Mouse (Mus musculus) ovary, adult 18-20 months (tissue): Measurements from ENCODE around the gene Traf5.

Experiments used
- DNase-seq: peaks from one replicate; pipeline ENCODE4 v3.0.0; 2022; ENCODE audit warnings: low spot score, mixed read lengths

Gene Traf5

DNA sequence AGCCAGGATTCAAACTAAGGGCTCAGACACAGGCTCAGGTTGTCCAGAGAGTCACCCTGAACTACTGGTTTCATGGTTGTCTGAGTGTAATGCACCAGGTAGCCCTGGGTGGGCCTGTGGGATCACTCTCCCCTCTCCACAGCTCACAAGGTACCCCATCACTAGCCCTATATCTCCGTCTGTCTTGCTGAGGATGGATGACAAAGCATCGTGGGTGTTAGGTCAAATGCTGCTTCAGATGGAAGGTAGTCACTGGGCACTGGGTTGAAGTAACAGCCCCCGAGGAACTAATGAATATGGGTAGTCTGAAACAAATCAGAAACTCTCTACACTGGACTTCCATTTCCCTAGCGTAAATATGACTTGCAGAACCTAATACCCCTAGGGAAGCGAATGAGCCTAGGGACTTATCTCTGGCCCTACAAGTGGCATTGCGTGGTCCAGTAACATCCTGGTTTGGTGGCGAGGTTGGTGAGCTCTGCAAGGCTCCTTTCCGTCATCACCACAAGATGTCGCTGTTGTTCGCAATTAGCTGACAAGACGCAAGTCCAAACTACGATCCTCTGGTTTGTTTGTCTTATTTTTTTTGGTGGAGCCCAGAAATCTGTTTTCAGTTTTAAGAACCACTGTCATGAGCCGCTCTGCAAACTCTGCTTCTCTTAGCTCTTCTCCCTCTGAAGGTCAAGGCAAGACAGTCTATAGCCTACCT, 127.4 kb downstream of the Traf5 start:
- DNase-seq, result peak; percentile 50

DNA sequence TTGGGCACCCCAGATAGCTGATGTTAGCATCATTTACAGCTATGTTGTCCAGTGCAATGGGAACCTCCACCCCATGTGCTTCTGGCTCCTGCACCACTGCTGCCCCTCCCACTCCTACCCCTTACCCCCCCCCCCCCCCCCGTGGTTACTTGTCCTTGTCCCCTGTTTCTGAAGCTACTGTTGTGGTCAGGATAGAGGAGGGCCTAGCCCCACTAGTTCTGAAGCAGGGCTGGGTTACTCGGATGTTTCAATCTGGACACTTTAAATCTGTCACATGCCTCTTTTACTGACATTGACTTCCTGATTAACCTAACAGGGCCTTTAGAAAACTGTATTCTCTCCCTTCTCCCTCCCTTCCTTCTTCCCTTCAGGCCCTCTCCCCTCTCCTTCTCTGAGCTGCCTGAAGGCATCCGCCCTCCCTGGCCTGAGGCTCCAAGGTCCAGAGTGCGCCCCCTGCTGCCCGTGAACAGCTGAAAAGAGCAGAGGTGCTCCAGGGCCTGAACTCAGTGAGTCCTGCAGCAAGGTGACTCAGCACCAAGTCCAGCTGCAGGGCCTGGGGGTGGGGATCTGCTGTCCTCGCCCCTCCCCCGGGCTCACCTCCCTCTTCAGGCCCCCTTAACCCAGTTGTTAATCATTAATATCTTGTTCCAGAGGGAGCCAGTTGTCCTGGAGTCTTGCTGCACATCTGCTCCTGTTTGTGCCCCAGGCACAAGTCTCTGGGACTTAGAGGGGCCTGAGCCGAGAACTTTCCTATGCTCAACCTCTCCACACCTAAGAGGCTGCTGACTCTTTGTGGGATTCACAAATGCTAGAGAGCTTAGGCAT, 128.2 kb downstream of the Traf5 start:
- DNase-seq, result peak; percentile 54

DNA sequence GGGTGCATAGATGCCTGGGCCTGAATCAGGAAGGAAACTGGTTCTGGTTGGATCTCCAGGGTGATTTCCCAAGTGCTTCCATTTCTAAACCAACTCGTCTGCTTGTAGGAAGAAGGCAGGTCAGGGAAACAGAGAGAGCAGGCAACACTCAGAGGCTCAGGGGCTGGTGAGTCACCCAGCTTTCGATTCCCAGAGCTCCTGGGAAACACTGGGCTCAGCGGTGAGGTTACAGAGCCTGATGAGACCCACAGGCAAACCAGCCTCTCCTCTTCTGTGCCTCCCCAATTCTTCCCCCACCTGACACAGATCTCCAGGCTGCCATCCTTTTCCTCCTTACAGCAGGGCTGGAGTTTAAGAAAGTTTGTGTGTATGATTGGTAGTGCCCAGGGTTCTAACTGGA, 128.9 kb downstream of the Traf5 start:
- no peak for DNase-seq

DNA sequence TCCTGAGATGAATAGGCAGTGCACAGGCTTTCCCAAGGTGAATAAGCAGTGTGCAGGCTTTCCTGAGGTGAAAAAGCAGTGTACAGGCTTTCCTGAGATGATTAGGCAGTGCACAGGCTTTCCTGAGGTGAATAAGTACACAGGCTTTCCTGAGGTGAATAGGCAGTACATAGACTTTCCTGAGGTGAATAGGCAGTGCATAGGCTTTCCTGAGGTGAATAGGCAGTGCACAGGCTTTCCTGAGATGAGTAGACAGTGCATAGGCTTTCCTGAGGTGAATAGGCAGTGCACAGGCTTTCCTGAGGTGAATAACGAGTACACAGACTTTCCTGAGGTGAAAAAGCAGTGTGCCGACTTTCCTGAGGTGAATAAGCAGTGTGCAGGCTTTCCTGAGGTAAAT, 131.4 kb downstream of the Traf5 start:
- DNase-seq, result no peak

DNA sequence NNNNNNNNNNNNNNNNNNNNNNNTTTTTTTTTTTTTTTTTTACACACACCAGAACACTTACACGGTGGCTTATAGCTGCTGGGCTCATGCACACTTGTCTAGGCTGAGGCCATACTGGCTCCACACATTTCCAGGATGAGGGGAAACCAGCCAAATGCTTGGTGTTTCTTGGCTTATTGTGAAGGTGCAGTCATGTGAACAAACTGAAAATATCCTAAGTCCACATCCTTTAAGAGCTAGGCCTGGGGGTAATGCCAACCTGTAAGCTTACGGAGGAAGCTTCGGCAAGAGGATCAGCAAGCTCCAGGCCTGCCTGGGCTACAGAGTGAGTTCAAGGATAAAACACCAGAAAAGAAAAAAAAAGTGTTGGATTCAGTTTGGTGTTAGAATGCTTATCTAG, 135.0 kb downstream of the Traf5 start:
- DNase-seq, result no peak

DNA sequence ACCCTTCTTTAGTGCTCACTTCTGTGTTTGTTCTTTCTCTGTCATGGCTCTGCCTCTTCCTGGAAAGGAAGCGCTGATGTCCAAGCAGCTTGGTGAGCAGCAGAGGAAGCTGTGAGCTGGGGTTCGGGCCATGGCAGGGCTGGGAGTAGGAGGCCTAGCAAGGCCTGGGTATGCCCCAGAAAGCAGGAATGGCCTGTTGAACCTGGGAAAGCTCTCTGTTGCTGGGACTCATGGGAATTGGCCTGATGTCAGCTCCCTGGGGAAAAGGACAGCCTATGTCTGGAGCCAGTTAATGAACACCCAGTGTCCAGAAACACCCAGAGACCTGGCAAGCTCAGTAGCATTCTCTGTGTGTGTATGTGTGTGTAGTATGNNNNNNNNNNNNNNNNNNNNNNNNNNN, 135.5 kb downstream of the Traf5 start:
- DNase-seq, result no peak

DNA sequence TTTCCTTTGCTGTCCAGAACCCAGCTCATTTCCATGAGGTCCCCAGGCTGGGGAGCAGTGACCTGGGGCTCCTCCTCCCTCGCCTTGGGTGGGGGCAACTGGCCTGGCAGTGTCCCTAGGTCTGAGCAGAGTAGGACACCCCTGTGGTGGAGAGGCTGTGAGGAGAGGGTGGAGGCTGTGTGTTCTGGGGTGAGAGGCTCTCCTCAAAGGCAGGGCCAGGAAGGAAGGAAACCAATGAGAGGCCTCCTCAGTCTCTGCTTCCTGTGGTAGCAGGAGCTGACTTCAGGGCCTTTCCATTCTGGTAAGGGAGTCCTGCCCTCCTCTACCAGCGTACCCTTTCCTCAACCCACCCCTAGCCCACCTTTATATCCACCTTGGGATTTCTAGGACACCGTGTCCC, 136.1 kb downstream of the Traf5 start:
- no peak for DNase-seq

DNA sequence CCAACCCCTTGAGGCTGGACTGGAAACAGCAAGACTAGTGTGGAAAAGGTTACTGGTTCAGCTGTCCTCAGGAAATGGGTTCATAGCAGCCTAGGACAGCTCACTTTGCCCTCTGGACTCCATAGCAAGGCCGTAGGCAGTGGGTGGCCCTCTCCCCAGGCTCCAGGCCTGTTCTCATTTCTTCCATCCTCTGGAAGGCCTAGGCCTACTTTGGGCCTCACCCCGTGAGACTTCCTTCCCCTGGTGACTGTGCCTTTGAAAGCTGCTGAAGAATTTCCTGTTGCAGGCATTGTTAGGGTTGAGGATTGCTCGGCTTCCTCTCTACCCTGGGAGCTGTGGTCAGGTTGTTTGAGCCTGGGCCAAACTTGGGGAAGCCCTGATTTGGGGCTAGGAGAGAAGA, 137.3 kb downstream of the Traf5 start:
- DNase-seq, result no peak

DNA sequence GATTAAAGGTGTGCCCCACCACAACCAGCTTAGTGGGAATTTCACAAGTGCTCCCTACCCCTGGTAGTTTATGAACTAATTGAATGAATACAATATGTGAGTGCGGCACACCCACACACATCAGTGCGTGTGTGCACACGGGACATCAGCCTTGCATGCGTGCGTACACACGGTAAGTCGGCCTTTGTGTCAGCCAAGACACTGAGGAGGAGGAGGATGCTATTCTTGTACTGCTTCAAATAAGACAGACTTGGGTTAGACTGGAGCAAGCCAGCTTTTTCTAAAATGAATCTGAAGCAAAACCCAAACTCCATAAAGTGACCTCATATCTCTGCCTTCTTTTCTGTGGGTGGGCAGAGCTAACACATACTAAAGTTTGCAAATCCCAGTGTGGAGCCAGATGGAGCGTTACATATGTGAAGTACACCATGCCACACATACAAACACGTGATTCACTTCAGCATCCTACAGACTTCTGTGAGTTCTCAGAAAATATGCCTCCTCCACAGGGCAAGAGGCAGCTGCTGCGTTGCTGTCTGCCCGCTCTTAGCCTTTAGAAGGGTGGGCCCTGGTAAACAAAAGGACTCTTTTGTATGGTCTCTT, 139.5 kb downstream of the Traf5 start:
- DNase-seq, result no peak

DNA sequence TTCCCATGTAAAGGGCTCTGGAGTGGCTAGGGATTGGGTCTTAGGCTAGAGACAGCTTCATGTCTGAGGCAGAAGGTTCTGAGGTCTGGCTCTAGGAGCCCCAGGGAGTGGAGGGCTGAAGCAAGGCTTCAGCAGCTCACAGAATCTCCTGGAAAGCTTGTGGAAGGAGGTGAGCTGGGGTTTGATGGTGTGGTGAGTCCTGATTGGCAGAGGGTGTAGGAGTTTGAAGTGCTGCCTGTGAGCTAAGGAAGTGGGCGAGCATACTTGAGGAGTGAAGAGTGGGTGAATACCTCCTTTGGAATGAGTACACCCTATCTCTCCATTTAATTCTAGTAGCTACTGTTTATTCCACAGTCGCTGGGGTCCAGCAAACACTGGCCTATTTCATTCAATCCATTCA, 141.7 kb downstream of the Traf5 start:
- no peak for DNase-seq

DNA sequence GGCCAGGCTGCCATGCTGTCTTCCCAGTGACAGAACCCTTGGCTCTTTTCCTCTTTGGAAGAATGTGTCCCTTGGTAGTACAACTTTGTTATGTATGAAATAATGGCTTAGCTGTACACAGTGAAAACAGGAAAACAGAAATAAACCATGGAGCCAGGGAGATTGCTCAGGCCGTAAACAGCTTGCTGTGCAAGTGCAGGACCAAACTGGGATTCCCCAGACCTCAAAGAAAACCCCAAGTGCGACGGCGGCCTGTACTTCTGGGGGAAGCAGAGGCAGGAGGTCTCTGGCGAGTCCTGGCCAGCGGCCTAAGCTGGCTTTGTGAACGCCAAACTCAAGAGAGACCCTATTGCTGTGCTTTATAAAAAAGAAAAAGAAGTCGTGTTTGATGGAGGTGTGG, 143.8 kb downstream of the Traf5 start:
- no peak for DNase-seq

DNA sequence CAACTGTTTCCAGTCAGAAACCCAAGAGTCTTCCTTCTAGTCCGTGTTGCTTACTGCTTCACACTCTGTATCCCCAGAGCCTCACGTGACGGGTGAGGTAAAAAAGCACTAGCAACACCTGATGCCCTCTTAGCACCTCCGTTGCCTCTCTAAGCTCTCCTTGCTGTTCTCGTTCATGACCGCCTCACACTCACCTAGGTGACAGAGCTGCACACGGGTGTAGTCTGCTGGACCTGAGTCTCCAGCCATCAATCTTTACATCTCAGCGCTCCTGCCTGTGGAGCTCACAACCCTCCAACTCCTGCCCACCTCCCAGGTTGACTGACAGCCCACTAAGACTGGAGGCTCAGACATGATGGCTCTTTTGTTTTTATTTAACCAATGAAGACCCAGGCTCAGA, 144.6 kb downstream of the Traf5 start:
- DNase-seq, result no peak
